Mouse (Mus musculus): ENCODE measurements around the gene Slc47a2. TPM values are rescaled to one million over a fixed set of nuclear protein-coding genes. Genes with fewer than 3 reads are reported as not detected.

The Slc47a2 gene
- polyA plus RNA-seq, 1 experiment from 2014 or later = 0.06 TPM

Other genes starting within 250 kb of the Slc47a2 start
- 1.2 and 1.7 TPM in 2 replicates for gene Tnfrsf13b, start 216.1 kb downstream of the Slc47a2 start, polyA plus RNA-seq (2015; fragmentation: Nextera tagmentation; extraction: Ambion mirVana)
- 173 and 184 TPM in 2 replicates for gene Usp22, start 167.8 kb downstream of the Slc47a2 start, polyA plus RNA-seq (2015; fragmentation: Nextera tagmentation; extraction: Ambion mirVana)
- gene Aldh3a1, start 135.3 kb downstream of the Slc47a2 start, polyA plus RNA-seq (2015; fragmentation: Nextera tagmentation; extraction: Ambion mirVana) = 0.36 and 0.43 TPM in 2 replicates
- gene Aldh3a2, start 75.4 kb downstream of the Slc47a2 start, polyA plus RNA-seq (2015; fragmentation: Nextera tagmentation; extraction: Ambion mirVana) = 23.7 and 26.7 TPM in 2 replicates
- gene Slc47a1, start 35.5 kb upstream of the Slc47a2 start, polyA plus RNA-seq (2015; fragmentation: Nextera tagmentation; extraction: Ambion mirVana) = 0.36 and 0.50 TPM in 2 replicates
- gene Rnf112, start 111.3 kb upstream of the Slc47a2 start, polyA plus RNA-seq (2015; fragmentation: Nextera tagmentation; extraction: Ambion mirVana) = 0.60 and 0.61 TPM in 2 replicates
- gene Mfap4, start 142.6 kb upstream of the Slc47a2 start, polyA plus RNA-seq (2015; fragmentation: Nextera tagmentation; extraction: Ambion mirVana) = 319 TPM in 2 replicates
- gene Mapk7, start 151.5 kb upstream of the Slc47a2 start, polyA plus RNA-seq (2015; fragmentation: Nextera tagmentation; extraction: Ambion mirVana) = 87.3 and 87.8 TPM in 2 replicates
- 31.9 and 32.6 TPM in 2 replicates for gene B9d1, start 162.3 kb upstream of the Slc47a2 start, polyA plus RNA-seq (2015; fragmentation: Nextera tagmentation; extraction: Ambion mirVana)
- gene Epn2, start 236.8 kb upstream of the Slc47a2 start, polyA plus RNA-seq (2015; fragmentation: Nextera tagmentation; extraction: Ambion mirVana) = 30.0 and 32.1 TPM in 2 replicates

Data from limb, embryonic 13.5 days (tissue).